Mouse (Mus musculus): ENCODE measurements around the gene Ifitm6. TPM values are rescaled to one million over a fixed set of nuclear protein-coding genes. Genes with fewer than 3 reads are reported as not detected.

Gene Ifitm6
- polyA plus RNA-seq, 1 experiment from 2014 or later = 0.42 TPM

DNA sequence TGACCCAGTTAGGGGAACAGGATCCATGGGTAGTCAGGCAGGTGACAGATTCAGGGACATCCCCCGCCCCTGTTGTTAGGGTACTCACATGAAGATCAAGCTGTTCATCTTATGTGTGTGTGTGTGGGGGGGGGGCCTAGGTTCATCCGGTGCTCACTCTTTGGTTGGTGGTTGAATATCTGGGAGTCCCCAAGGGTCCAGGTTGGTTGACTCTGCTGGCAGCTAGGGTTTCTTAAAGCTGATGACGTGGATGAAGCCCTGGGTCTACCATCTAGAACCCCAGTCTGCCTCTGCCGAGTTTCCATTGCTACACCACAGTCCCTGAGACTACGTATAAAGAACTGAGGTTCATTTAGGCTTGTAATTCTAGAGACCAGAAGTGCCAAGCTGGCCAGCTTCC is 1.3 kb upstream of the Ifitm6 start:
- Histone ChIP-seq H3K27ac (no peak overlapping the region), H3K4me2 (replicated peaks) (no peak overlapping the region), H3K4me3 (no peak overlapping the region), H3K9me3 (no peaks in the 10 kb centered on the region), H3K36me3 (no peaks in the 10 kb centered on the region), H3K27me3 (replicated peaks) (no peaks in the 10 kb centered on the region), H3K9ac (no peak overlapping the region), H3K4me1 (no peaks in the 10 kb centered on the region)
- 88% methylated on average over 5 of the region's 5 CpGs for WGBS
- ATAC-seq (ENCODE audit: low FRiP score, low read depth) = no peak

DNA sequence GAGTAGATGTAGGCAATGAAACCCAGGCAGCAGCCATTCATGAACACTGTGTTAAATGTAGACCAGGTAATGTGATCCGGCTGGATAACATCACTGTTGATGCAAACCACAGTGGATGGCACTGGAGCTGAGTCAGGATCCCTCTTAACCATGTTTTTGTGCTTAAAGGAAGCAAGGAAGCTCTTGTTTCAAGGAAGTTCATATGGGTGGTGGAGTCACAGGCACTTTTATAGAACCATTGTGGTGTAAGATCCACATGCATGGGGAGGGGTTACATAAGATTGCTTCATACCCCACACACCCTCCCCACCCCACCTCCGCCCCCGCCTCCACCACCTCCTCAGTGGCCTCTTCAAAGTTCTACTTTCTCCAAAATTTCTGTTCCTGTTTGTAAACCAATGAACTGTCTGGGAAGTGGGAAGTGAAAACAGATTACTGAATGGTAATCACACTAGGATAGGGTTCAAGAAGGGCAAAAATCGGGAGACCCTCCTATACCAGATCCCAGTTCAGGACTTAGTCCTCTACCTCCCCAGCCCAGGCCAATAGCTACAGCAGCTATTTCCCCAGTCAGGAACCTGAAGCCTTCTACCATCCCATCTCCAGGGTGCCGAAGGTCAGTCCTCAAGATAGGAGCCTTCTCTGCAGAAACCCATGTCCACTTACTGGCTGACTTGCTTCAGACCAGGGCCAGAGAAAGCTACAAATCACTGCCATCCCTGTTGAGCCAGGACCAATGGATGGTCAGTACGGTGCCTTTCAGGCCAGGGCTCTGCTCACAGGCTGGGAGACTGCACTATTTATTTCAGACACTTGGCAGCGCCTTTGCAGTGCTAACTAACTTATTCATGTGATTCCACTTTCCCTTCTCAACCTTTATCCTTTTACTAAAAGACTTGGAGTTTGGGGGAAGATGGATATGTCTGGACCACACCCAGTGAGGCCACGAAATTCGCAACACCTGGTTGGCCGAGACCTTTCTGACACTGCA is 722 bp downstream of the Ifitm6 start:
- H3K9ac ChIP-seq = no peak overlapping the region
- no peak overlapping the region for H3K4me3 ChIP-seq
- H3K27ac ChIP-seq = no peak overlapping the region
- no peak overlapping the region for H3K4me2 ChIP-seq (replicated peaks)
- no peak for ATAC-seq (ENCODE audit: low FRiP score, low read depth)
- WGBS = 85% methylated on average over 10 of the region's 10 CpGs
- H3K36me3 ChIP-seq = no peaks in the 10 kb centered on the region
- H3K9me3 ChIP-seq = no peaks in the 10 kb centered on the region
- no peaks in the 10 kb centered on the region for H3K4me1 ChIP-seq
- no peaks in the 10 kb centered on the region for H3K27me3 ChIP-seq (replicated peaks)

DNA sequence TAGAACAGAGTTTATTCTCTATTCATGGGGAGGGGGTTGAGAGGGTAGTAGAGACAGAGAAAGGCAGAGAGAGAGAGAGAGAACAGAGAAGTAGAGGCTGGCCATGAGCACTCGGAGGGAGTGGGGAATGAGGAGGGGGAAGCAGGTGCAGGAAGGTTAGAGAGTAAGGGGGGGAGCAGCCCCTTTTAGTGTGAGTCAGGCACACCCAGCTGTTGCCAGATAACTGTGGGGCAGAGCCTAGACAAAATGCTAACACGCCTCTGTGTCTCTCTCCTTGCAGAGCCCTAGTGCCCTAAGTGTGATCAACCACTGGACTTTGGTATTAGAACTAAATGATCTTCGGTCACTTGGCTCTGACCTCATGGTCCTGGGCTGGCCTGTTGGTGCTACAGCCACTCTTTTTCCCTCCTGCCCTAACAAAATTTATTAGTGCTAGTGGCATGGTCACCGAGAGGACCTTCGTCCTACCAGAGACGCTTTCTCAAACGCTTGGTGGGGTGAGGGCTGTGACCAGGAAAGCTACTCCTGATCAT is 6.4 kb downstream of the Ifitm6 start:
- Histone ChIP-seq H3K4me2 (replicated peaks) (no peak overlapping the region), H3K4me3 (no peak overlapping the region), H3K36me3 (no peaks in the 10 kb centered on the region), H3K9me3 (no peaks in the 10 kb centered on the region), H3K9ac (0 out of 2 replicates have a peak overlapping the region, but pooled peaks have one; percentile 5), H3K4me1 (peaks cover 19% of the 10 kb centered on the region), H3K27me3 (replicated peaks) (no peaks in the 10 kb centered on the region), H3K27ac (no peak overlapping the region)
- ATAC-seq (ENCODE audit: low FRiP score, low read depth) = no peak
- 89% methylated on average over 7 of the region's 7 CpGs for WGBS

DNA sequence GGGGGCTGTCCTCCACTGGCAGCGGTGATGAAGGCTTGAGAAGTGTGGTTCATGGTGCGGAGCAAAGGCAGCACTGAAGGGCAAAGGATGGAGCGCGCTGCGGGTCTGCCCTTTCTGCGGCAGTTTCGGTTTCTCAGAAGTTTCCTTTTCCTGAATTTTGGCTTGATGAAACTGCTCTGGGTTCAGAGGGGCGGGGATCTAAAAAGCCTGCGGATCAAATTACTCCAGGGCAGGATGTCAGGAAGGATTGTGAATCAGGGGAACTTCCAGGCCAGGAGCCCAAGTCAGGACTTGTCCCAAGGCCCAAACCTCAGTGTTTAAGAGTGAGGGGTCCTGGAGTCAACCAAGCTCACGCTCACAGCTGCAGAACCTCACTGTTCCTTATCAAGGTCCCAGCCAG is 7.1 kb downstream of the Ifitm6 start, which contains the start of gene Ifitm3:
Ifitm3 (minus strand) TSS at position 178 of the 400 bp plus-strand sequence.
- Histone ChIP-seq H3K27me3 (replicated peaks) (no peaks in the 10 kb centered on the region), H3K27ac (no peak within 1 kb of the TSS), H3K9me3 (no peaks in the 10 kb centered on the region), H3K36me3 (no peaks in the 10 kb centered on the region), H3K9ac (0 out of 2 replicates have a peak within 1 kb of the TSS, but pooled peaks have one; percentile 5), H3K4me3 (peak within 1 kb of the TSS; percentile 15; the same call in 1 of the 2 replicates), H3K4me2 (replicated peaks) (peak within 1 kb of the TSS; percentile 42), H3K4me1 (peaks cover 19% of the 10 kb centered on the region)
- WGBS = 26% methylated on average over 10 of the region's 10 CpGs
- ATAC-seq (ENCODE audit: low FRiP score, low read depth) = no peak

DNA sequence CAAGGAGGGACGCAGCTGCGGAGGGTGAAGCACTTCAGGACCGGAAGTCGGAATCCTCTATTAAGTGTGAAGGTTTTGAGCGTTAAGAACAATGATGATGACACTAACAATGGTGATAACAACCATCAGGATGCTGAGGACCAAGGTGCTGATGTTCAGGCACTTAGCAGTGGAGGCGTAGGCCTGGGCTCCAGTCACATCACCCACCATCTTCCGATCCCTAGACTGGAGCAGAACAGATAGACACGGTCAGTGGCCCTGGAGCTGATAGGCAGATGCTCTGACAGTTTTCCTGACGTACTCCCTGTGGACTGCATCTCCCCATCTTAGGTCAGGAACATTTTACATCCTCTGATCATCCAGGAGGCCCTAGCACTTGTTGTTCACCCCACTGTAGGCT is 8.1 kb downstream of the Ifitm6 start:
- Histone ChIP-seq H3K9me3 (no peaks in the 10 kb centered on the region), H3K36me3 (no peaks in the 10 kb centered on the region), H3K9ac (no peak overlapping the region), H3K4me2 (replicated peaks) (peak overlapping the region; percentile 42), H3K4me3 (no peak overlapping the region), H3K4me1 (peaks cover 19% of the 10 kb centered on the region), H3K27me3 (replicated peaks) (no peaks in the 10 kb centered on the region), H3K27ac (no peak overlapping the region)
- WGBS = 85% methylated on average over 9 of the region's 9 CpGs
- no peak for ATAC-seq (ENCODE audit: low FRiP score, low read depth)

DNA sequence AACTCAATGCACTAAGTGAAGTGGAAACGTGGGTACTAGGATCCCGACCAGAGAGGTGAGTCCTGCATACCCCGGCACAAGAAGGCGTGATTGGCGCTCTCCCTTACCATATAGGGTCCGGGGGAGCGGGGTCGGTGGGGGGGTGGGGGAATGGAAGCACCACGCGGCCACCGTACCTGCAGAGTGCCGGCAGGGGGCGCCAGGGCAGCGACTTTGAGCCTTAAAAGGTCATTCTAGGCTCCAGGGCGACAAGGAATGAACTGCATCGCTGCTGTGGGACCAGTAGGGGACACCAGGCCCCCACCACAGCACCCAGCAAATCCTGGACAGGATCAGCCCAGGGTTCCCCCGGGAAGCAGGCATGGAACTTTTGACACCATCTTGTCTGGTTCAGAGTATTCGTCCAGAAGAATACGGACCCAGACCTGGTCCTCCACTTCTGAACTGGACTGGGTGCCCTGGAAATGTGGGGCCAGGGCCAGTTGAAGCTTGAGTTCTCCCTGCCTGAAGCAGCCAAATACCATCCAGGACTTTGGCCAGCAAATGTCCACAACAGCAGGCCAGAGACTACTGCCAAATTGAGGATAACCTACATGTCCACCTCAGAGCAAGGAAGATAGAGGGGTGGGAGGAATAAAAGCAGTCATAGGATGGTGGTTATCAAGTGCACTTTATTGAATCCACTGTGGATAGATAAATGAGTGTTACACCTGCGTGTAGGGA is 8.6 kb downstream of the Ifitm6 start:
- no peak overlapping the region for H3K9ac ChIP-seq
- WGBS = 6% methylated on average over 20 of the region's 20 CpGs
- H3K4me3 ChIP-seq = no peak overlapping the region
- no peak overlapping the region for H3K27ac ChIP-seq
- no peaks in the 10 kb centered on the region for H3K27me3 ChIP-seq (replicated peaks)
- ATAC-seq (ENCODE audit: low FRiP score, low read depth) = peak; percentile 74
- H3K4me2 ChIP-seq (replicated peaks) = peak overlapping the region; percentile 43
- H3K9me3 ChIP-seq = no peaks in the 10 kb centered on the region
- H3K4me1 ChIP-seq = peaks cover 19% of the 10 kb centered on the region
- H3K36me3 ChIP-seq = no peaks in the 10 kb centered on the region

DNA sequence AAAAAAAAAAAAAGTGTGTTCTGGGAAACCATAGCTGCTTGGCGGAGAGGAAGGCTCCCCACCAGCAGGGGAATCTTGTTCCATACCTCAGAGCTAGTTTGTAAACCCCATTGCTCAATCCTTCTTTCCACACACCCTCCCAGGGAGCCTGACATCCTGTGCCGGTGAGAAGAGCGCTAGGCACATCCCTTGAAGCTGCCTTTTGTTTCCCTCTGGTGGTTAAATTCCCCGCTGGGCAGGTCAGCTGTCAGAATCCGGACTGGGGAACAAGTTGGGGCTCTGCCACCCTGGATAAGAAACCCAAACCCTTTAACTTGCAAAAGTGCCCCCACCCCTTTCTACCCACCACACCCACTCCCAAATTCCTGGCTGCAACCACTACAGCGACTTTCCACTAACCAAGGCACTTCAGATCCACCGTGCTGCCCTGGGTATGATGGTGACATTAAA is 9.4 kb downstream of the Ifitm6 start:
- Histone ChIP-seq H3K9ac (no peak overlapping the region), H3K9me3 (no peaks in the 10 kb centered on the region), H3K4me1 (peaks cover 19% of the 10 kb centered on the region), H3K27me3 (replicated peaks) (no peaks in the 10 kb centered on the region), H3K4me2 (replicated peaks) (peak overlapping the region; percentile 43), H3K36me3 (no peaks in the 10 kb centered on the region), H3K27ac (no peak overlapping the region), H3K4me3 (no peak overlapping the region)
- ATAC-seq (ENCODE audit: low FRiP score, low read depth) = 0 out of 2 replicates have a peak, but pooled peaks have one; percentile 29
- WGBS = 6% methylated on average over 7 of the region's 7 CpGs

DNA sequence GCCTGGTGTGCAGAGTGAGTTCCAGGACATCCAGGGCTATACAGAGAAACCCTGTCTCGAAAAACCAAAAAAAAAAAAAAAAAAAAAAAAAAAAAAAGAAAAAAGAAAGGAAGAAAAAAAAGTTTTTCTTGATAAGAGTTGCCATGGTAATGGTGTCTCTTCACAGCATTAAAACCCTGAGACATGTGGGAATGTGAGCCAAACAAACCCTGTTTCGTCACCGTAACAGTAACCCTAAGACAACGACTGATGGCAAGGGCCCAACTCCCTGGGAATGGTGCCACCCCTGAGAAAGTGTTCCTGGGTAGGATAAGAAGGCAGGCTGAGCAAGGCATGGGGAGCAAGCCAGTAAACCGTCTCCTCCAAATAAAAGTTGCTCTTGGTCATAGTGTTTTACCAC is 10.8 kb downstream of the Ifitm6 start:
- no peaks in the 10 kb centered on the region for H3K36me3 ChIP-seq
- no peak overlapping the region for H3K4me3 ChIP-seq
- no peaks in the 10 kb centered on the region for H3K27me3 ChIP-seq (replicated peaks)
- no peak overlapping the region for H3K4me2 ChIP-seq (replicated peaks)
- H3K9me3 ChIP-seq = no peaks in the 10 kb centered on the region
- ATAC-seq (ENCODE audit: low FRiP score, low read depth) = no peak
- H3K9ac ChIP-seq = no peak overlapping the region
- 89% methylated on average over 5 of the region's 5 CpGs for WGBS
- H3K27ac ChIP-seq = no peak overlapping the region
- peaks cover 19% of the 10 kb centered on the region for H3K4me1 ChIP-seq

DNA sequence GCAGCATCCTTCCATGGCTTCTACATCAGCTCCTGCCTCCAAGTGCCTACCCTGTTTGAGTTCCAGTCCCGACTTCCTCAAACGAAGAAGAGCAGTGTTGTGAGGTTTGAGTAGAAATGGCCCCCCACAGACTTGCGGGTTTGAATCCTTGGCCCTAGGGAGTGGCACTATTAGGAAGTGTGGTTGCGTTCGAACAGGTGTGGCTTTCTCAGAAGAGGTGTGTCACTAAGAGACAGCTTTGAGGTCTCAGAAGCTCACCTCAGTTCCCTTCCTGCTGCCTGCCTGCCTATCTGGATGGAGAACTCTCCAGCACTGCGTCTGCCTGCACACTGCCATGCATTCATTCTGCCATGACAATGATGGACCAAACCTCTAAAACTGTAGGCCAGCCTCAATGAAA is 11.3 kb downstream of the Ifitm6 start:
- Histone ChIP-seq H3K9ac (no peak overlapping the region), H3K9me3 (no peaks in the 10 kb centered on the region), H3K4me1 (peaks cover 19% of the 10 kb centered on the region), H3K36me3 (no peaks in the 10 kb centered on the region), H3K4me2 (replicated peaks) (no peak overlapping the region), H3K4me3 (no peak overlapping the region), H3K27ac (no peak overlapping the region), H3K27me3 (replicated peaks) (no peaks in the 10 kb centered on the region)
- 91% methylated on average over 6 of the region's 6 CpGs for whole genome bisulfite sequencing
- ATAC-seq (ENCODE audit: low FRiP score, low read depth) = no peak

DNA sequence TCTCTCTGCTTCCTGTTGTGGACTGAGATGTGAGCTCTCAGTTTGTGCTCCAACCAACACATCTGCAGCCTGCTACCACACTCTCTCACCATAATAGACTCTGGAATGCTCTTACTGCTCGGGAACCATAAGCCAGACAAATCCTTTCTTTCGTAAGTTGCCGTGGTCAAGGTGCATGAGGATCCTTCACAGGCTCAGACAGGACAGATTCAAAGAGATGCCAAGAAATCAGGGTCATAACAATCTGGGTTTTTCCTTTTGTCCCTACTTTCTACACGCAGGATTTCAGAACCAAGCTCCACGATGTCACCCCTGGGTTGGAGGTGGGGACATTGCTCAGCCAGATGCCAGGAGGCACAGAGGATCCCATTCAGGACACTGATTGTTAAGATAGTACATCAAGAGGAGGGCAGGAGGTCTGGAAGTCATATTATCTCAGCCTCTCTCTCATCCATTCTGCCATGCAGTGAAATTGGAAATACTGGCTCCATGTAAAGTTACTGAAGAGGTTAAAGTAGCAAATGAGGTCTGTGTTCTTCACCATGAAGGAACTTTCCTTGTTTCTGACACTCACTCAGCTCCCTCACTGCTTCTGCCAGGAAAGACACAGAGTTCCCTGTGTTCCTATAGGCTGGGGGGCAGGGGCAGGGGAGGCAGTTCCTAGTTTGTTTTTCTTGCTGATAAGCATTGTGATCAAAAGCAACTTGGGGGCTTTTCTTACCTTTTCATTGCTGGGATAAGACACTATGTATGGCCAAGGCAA is 14.3 kb downstream of the Ifitm6 start:
- Histone ChIP-seq H3K4me1 (peaks cover 2% of the 10 kb centered on the region; the same call in 1 of the 2 replicates), H3K9ac (no peak overlapping the region), H3K4me2 (replicated peaks) (no peak overlapping the region), H3K27me3 (replicated peaks) (no peaks in the 10 kb centered on the region), H3K36me3 (no peaks in the 10 kb centered on the region), H3K4me3 (no peak overlapping the region), H3K27ac (no peak overlapping the region), H3K9me3 (no peaks in the 10 kb centered on the region)
- 90% methylated on average over 5 of the region's 5 CpGs for WGBS
- ATAC-seq (ENCODE audit: low FRiP score, low read depth) = no peak

DNA sequence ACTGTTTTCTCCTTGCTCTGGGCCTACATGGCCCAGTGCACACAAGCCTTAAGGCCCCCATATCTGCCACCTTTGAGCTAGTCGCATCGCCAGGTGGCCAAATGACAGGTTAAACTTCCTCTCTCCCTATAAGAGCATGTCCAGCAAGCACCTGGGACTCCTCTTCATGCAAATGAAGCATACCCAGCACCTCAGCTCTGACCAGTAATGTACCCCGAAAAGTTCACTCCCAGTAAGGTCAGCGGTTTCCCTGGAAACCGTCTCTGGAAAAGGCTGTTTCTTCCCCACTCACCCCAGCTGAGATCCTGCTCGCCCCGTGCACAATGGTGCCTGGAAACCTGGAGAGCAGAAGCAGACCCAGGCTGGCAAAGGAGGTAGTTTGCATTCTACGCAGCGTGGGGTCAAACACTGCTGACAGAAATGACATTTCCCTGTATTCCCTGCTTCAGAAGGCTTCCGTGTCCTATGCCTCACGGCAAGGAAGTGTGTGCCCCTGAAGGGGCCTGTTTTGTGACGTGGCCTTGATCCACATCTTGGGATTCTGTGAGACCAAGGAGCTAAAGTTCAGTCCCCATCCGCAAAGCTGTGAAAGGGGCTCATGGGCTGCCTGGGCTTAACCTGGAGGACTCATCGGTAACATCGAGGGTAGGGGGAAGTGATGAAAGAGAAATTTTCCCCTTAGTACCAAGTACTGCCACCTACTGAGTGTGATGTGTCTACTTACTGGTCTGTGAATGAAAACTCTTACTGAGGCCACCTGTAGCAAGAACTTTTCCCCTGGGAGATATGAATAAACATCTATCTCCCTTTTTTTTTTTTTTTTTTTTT is 16.6 kb downstream of the Ifitm6 start:
- no peaks in the 10 kb centered on the region for H3K9me3 ChIP-seq
- H3K36me3 ChIP-seq = no peaks in the 10 kb centered on the region

More for the DNA sequence above, 16.6 kb downstream of the Ifitm6 start:
- Histone ChIP-seq H3K27me3 (replicated peaks) (no peaks in the 10 kb centered on the region), H3K4me2 (replicated peaks) (no peak overlapping the region), H3K9ac (no peak overlapping the region), H3K4me3 (no peak overlapping the region), H3K27ac (no peak overlapping the region), H3K4me1 (no peaks in the 10 kb centered on the region)
- 78% methylated on average over 15 of the region's 15 CpGs for WGBS
- ATAC-seq (ENCODE audit: low FRiP score, low read depth) = no peak
